Mouse (Mus musculus) lung, postnatal 25 days (tissue): ENCODE data around the gene Trmt6.
A peak's percentile ranks its signal among the peaks of the same experiment; 100 is the strongest.

ENCODE experiments used
- DNase-seq: peaks from one replicate; pipeline ENCODE4 v3.0.0; 2022; ENCODE audit warnings: low spot score

The Trmt6 gene

GRCm38 (mm10) chr2:132815608-132816314 is at the start of gene Trmt6, which contains the start of gene Mcm8:
Gene Trmt6 (minus strand): TSS chr2:132816055.
Gene Mcm8 (plus strand): TSS chr2:132816141.
- peak; percentile 94 for DNase-seq

GRCm38 (mm10) chr2:132863325-132863724 is 47.5 kb upstream of the Trmt6 start:
- no peak for DNase-seq

- DNase-seq, result no peak
These were observed 45.6 kb upstream of the Trmt6 start for GRCm38 (mm10) chr2:132861456-132861855.

DNA sequence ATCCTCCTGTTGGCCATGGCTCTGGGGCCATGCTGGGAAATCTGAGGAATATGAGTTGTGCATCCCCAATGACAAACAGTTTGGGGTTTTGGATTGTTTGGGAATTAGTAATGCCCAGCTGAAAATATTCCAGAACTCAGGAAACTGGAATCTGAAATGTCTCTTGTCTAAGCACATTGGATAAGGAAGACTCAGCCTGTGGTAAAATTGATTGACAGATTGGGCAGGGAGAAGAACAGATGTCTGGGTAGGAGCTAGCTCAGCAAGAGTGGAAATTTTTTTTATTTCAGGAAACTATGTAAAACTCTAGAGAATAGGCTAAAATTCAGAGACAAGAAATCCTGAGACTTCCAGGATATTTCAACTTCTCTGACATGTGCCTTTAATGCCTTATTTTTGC is 44.6 kb upstream of the Trmt6 start:
- DNase-seq, result no peak

GRCm38 (mm10) chr2:132856333-132856732 is 40.5 kb upstream of the Trmt6 start:
- no peak for DNase-seq

DNA sequence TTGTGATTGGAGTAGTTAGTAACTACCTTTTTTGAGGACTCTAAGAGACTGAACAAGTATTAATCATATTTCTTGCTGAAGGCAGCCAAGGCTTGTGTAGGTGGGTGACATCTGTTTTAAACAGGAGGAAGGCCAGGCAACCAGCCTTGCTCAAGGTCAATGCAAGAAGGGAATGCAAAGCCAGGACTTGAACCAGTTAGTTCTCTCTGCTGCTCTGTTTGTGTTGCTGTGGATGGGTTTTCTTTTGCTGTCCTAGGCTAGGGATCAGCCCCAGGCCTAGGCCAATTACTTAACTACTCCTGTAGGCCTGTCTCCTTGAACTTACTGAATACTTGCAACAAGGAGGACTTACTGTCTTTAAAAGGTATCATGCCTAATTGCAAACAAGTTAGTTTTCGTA is 37.2 kb upstream of the Trmt6 start:
- no peak for DNase-seq

GRCm38 (mm10) chr2:132849141-132849540 is 33.3 kb upstream of the Trmt6 start:
- DNase-seq, result no peak

DNA sequence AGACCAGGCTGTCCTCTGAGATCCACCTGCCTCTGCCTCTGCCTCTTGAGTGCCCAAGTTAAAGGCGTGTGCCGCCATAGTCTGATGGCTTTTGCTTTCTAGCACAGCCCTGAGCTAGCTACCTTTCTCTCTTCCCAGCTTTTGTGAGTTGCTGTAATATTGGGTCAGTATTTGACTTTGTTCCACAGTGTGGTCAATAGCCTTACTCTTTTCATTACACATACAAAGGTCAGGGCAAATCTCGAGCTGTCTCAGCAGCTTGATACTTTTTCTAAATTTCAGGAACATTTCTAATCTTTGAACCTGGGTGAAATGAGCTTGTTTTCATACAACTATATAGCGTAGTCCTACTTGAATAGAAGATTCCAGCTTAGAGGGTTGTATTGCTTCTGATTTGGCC is 32.5 kb upstream of the Trmt6 start:
- no peak for DNase-seq

DNA sequence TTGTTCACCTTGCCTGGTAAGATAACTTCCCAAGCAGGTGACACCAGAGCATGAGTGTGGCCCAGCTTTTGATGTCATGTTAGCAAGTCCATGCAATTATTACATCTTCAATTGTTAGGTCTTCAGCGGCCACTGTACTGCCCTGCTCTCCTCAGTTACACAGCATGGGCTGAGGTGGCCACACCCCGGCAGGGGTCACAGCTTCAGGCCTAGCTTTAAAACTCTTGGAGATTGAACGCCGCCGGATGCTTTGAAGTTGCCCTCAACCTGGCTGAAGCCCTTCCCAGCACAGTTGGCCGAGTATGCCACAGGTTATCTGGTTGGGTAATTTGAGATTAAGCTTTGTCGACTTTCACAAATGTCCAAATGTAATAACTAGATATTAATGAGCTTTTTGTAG is 31.7 kb upstream of the Trmt6 start:
- no peak for DNase-seq

GRCm38 (mm10) chr2:132846407-132847358 is 30.8 kb upstream of the Trmt6 start, which contains the start of gene Crls1:
Gene Crls1 (plus strand): TSS chr2:132846666.
- peak; percentile 95 for DNase-seq

DNA sequence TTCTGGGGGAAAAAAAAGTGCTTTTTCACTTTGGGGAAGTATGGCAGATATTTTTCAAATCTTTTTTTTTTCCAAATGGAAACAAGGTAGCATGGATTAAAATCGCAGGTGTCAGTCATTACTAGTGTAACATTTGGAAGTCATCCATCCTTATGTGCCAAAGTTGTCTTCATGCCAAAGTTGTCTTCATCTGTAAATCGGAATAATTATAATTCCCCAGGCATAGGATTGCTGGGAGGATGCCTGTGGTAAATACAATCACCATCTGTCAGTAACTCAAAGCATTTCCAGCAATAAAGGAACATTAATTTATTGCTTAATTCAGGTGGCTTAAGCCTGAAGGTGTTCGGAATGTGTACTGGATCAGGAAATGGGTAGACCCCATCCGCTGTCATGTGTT is 25.2 kb upstream of the Trmt6 start:
- no peak for DNase-seq

GRCm38 (mm10) chr2:132802976-132803375 is 12.9 kb downstream of the Trmt6 start:
- no peak for DNase-seq

DNA sequence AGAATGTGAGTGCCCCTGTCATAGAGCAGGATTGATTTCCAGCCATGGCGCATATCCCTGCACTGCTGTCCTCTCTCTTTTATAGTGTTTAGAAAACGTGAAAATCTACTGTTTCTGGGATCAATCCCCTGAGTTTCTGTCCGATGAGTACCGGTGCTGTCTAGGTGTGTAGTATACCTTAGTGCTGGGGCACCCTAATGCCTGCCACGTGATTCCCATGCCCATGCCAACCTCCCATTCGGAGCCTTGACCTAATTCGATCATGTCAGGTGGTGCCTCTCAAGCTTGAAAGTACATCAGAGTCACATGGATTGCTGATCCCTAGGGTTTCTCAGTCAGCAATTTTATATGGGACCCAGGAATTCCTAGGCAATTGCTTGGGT is 21.7 kb downstream of the Trmt6 start:
- no peak for DNase-seq

DNA sequence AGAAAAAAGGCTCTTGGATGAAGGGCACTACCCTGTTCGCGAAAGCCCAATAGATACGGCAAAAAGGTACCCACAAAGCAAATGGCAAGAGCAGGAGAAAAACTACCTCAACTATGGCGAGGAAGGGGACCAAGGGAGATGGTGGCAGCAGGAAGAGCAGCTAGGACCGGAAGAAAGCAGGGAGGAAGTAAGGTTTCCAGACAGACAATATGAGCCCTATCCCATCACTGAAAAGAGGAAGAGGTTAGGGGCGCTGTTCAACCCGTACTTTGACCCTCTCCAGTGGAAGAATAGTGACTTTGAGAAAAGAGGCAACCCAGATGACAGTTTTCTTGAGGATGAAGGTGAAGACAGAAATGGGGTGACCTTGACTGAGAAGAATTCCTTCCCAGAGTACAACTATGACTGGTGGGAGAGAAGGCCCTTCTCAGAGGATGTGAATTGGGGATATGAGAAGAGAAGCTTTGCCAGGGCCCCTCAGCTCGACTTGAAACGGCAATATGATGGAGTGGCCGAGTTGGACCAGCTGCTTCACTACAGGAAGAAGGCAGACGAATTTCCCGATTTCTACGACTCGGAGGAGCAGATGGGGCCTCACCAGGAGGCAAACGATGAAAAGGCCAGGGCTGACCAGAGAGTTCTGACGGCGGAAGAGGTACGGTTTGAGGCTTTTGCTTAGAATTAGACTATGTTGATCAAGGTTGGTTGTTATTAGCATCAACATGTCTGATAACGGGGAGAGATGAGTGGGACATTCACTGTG is 22.2 kb downstream of the Trmt6 start:
- DNase-seq, result no peak

- no peak for DNase-seq
These were observed 31.8 kb downstream of the Trmt6 start for GRCm38 (mm10) chr2:132784039-132784438.

DNA sequence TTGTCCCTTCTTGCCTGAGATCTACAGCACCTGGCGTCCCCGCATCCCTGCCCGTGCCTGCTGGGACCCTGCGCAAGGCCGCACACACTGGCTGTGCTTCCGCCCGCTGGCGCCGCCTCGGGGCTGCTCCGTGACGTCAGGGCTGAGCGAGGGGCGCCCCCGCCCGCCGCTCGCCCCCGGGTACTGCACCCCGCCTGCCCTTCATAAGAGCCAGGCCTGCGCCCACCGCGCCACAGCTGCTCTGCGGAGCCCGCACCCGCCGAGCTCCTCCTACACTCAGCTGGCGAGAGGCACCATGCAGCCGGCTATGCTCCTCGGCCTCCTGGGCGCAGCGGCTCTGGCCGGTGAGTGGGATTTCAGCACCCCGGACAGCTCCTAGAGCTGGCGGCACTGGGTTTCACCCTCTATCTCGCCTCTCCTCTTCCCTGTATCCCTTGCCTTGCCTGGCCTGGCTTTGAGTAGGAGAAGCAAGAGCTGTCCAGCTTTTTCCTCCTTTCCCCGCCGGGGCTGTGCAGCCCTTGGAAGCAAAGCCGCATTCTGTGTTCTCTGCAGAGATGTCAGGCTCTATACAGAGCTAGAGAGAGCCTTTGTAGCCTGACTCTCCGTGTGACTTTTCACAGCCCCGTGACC is 34.3 kb downstream of the Trmt6 start:
- DNase-seq, result peak; percentile 63

DNA sequence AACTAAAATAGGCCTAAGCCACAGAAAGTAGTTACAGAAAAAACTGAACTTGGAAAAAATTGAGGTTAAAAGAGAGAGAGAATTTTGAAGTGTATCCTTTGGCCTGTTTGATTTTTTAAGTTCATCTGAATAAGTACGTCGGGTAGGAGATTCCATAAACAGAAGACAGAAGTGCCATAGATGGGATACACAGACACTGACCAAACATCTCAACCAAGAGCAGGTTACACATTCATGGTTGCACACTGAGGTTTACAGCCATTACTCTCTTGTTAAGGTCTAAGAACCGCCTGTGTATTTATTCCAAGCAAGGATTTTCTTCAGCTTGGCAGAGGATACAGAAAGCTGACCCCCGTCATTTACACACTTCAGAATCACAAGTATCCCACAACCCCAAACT is 34.9 kb downstream of the Trmt6 start, which contains the start of gene Chgb:
Gene Chgb, plus strand, starts transcription at position 301 of the 400 bp plus-strand sequence.
- no peak for DNase-seq

GRCm38 (mm10) chr2:132770822-132771221 is 45.0 kb downstream of the Trmt6 start:
- no peak for DNase-seq

DNA sequence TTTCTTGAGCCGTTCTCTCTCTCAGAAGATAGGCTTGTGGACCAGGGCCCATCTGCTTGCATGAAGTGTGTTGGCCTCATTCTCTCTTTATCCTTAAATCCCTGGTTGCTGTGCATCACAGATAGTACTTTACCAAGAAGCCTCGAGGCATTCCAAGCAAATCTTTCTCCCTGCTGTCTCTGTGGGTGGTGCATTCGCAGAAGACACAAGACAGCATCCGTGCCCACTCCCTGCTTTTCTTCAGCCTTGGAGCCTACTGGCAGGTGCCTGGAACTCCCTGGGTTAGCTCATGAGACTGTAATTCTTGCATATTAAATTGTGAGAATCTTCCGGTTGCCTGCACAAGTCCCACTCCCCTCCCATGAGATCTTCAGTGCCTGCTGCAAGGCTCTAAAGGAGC is 57.9 kb downstream of the Trmt6 start:
- no peak for DNase-seq
